Mouse (Mus musculus) small intestine, adult 2 months (tissue): Measurements from ENCODE around the gene Cabp7.

Experiments used
- CTCF ChIP-seq: fragments of 200-500 bp; IDR thresholded peaks from 2 replicates; pipeline ENCODE4 v1.5.1; 2012; ENCODE audit warnings: low read depth, mild to moderate bottlenecking, control low read depth, inconsistent platforms, low read length, moderate library complexity, mixed read lengths; ENCODE audit not compliant: insufficient replicate concordance, insufficient read length; ENCODE audit errors: extremely low read depth
- POLR2A ChIP-seq: fragments of 200-500 bp; IDR thresholded peaks from 2 replicates; pipeline ENCODE4 v1.6.1; 2012; ENCODE audit warnings: low read depth, mild to moderate bottlenecking, control low read depth, inconsistent platforms, low read length, moderate library complexity

DNA sequence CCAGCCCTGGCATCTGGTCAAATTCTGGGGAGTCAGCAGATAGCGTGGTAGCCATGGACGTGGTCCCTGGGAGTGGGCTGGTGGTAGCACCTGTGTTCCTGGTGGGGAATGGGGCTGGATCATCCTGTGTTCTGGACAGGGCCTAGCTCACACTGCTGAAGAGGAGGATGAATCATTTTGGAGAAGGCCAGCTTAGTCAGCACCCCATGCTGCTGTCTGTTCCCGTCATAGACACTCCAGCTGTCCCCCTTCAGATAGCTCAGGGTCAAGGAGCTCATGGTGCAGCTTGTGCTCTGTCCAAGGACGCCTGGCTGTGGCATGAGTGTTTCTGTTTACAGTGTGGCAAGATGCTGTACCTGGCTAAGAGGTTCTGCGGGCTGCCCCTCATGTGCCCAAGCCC is 28.0 kb downstream of the Cabp7 start:
- TF ChIP-seq CTCF (no peak), POLR2A (no peak)
